Mouse (Mus musculus): Measurements from ENCODE around the gene P2ry6. TPM values are rescaled to one million over a fixed set of nuclear protein-coding genes. Genes with fewer than 3 reads are reported as not detected.
A peak's percentile ranks its signal among the peaks of the same experiment; 100 is the strongest.

The P2ry6 gene
- polyA plus RNA-seq, 1 experiment = 0.04 TPM

GRCm38 (mm10) chr7:100968874-100969659, 5.4 kb downstream of the P2ry6 start:
- H3K27me3 ChIP-seq (ENCODE audit: control insufficient read depth, insufficient read depth, insufficient read length) = no peaks in the 10 kb centered on the region
- H3K79me2 ChIP-seq (ENCODE audit: control insufficient read depth, insufficient read depth) = no peaks in the 10 kb centered on the region
- H3K79me3 ChIP-seq (ENCODE audit: low read depth) = no peaks in the 10 kb centered on the region
- no peak overlapping the region for H3K4me3 ChIP-seq (ENCODE audit: insufficient read depth, poor library complexity, severe bottlenecking)
- TF ChIP-seq USF1 (IDR thresholded peaks at IDR 0.05; ENCODE audit: low read depth) = no peak
- TF ChIP-seq CTCF (IDR thresholded peaks at IDR 0.05; ENCODE audit: control insufficient read depth, insufficient read depth, insufficient read length) = no peak
- H3K36me3 ChIP-seq (ENCODE audit: control insufficient read depth, insufficient read depth) = no peaks in the 10 kb centered on the region
- no peak overlapping the region for H3ac ChIP-seq (ENCODE audit: control insufficient read depth, insufficient read length, low read depth)

GRCm38 (mm10) chr7:100968376-100968775, 6.1 kb downstream of the P2ry6 start:
- Histone ChIP-seq H3K4me3 (ENCODE audit: insufficient read depth, poor library complexity, severe bottlenecking) (no peak overlapping the region), H3K36me3 (ENCODE audit: control insufficient read depth, insufficient read depth) (no peaks in the 10 kb centered on the region), H3ac (ENCODE audit: control insufficient read depth, insufficient read length, low read depth) (no peak overlapping the region), H3K27me3 (ENCODE audit: control insufficient read depth, insufficient read depth, insufficient read length) (no peaks in the 10 kb centered on the region), H3K79me2 (ENCODE audit: control insufficient read depth, insufficient read depth) (no peaks in the 10 kb centered on the region), H3K79me3 (ENCODE audit: low read depth) (no peaks in the 10 kb centered on the region)
- TF ChIP-seq CTCF (IDR thresholded peaks at IDR 0.05; ENCODE audit: control insufficient read depth, insufficient read depth, insufficient read length) (no peak), CEBPB (IDR thresholded peaks at IDR 0.05; ENCODE audit: low read depth) (no peak), MYOD1 (IDR thresholded peaks at IDR 0.05; ENCODE audit: control insufficient read depth, insufficient read length, low read depth) (no peak), MAX (IDR thresholded peaks at IDR 0.05) (no peak), USF1 (IDR thresholded peaks at IDR 0.05; ENCODE audit: low read depth) (no peak), FOSL1 (IDR thresholded peaks at IDR 0.05; ENCODE audit: insufficient read depth, low read length, poor library complexity, severe bottlenecking) (no peak), MYOG (IDR thresholded peaks at IDR 0.05; ENCODE audit: control insufficient read depth, extremely low read depth, insufficient read length) (no peak)

- no peaks in the 10 kb centered on the region for H3K27me3 ChIP-seq (ENCODE audit: control insufficient read depth, insufficient read depth, insufficient read length)
- no peak for TF ChIP-seq MYOD1 (IDR thresholded peaks at IDR 0.05; ENCODE audit: control insufficient read depth, insufficient read length, low read depth)
- no peak for TF ChIP-seq CTCF (IDR thresholded peaks at IDR 0.05; ENCODE audit: control insufficient read depth, insufficient read depth, insufficient read length)
- no peak for TF ChIP-seq USF1 (IDR thresholded peaks at IDR 0.05; ENCODE audit: low read depth)
- TF ChIP-seq CEBPB (IDR thresholded peaks at IDR 0.05; ENCODE audit: low read depth) = no peak
- no peak for TF ChIP-seq MYOG (IDR thresholded peaks at IDR 0.05; ENCODE audit: control insufficient read depth, extremely low read depth, insufficient read length)
- TF ChIP-seq FOSL1 (IDR thresholded peaks at IDR 0.05; ENCODE audit: insufficient read depth, low read length, poor library complexity, severe bottlenecking) = no peak
- TF ChIP-seq MAX (IDR thresholded peaks at IDR 0.05) = no peak
- H3K4me3 ChIP-seq (ENCODE audit: insufficient read depth, poor library complexity, severe bottlenecking) = no peak overlapping the region
- H3K36me3 ChIP-seq (ENCODE audit: control insufficient read depth, insufficient read depth) = no peaks in the 10 kb centered on the region
- no peaks in the 10 kb centered on the region for H3K79me2 ChIP-seq (ENCODE audit: control insufficient read depth, insufficient read depth)
- no peak overlapping the region for H3ac ChIP-seq (ENCODE audit: control insufficient read depth, insufficient read length, low read depth)
- H3K79me3 ChIP-seq (ENCODE audit: low read depth) = no peaks in the 10 kb centered on the region
These were observed 6.6 kb downstream of the P2ry6 start for GRCm38 (mm10) chr7:100967850-100968249.

- Histone ChIP-seq H3K79me3 (ENCODE audit: low read depth) (no peaks in the 10 kb centered on the region), H3ac (ENCODE audit: control insufficient read depth, insufficient read length, low read depth) (no peak overlapping the region), H3K79me2 (ENCODE audit: control insufficient read depth, insufficient read depth) (no peaks in the 10 kb centered on the region), H3K36me3 (ENCODE audit: control insufficient read depth, insufficient read depth) (no peaks in the 10 kb centered on the region), H3K27me3 (ENCODE audit: control insufficient read depth, insufficient read depth, insufficient read length) (no peaks in the 10 kb centered on the region), H3K4me3 (ENCODE audit: insufficient read depth, poor library complexity, severe bottlenecking) (no peak overlapping the region)
- TF ChIP-seq USF1 (IDR thresholded peaks at IDR 0.05; ENCODE audit: low read depth) (no peak), MAX (IDR thresholded peaks at IDR 0.05) (no peak), CTCF (IDR thresholded peaks at IDR 0.05; ENCODE audit: control insufficient read depth, insufficient read depth, insufficient read length) (no peak), MYOG (IDR thresholded peaks at IDR 0.05; ENCODE audit: control insufficient read depth, extremely low read depth, insufficient read length) (no peak), CEBPB (IDR thresholded peaks at IDR 0.05; ENCODE audit: low read depth) (no peak), MYOD1 (IDR thresholded peaks at IDR 0.05; ENCODE audit: control insufficient read depth, insufficient read length, low read depth) (no peak), FOSL1 (IDR thresholded peaks at IDR 0.05; ENCODE audit: insufficient read depth, low read length, poor library complexity, severe bottlenecking) (no peak)
These were observed 8.4 kb downstream of the P2ry6 start for GRCm38 (mm10) chr7:100966014-100966413.

- H3K79me3 ChIP-seq (ENCODE audit: low read depth) = no peaks in the 10 kb centered on the region
- TF ChIP-seq CTCF (IDR thresholded peaks at IDR 0.05; ENCODE audit: control insufficient read depth, insufficient read depth, insufficient read length) (peak; percentile 40), FOSL1 (IDR thresholded peaks at IDR 0.05; ENCODE audit: insufficient read depth, low read length, poor library complexity, severe bottlenecking) (no peak)
These were observed 9.4 kb downstream of the P2ry6 start for GRCm38 (mm10) chr7:100965079-100965478.

GRCm38 (mm10) chr7:100964242-100964641, 10.2 kb downstream of the P2ry6 start:
- H3K27me3 ChIP-seq (ENCODE audit: control insufficient read depth, insufficient read depth, insufficient read length) = no peaks in the 10 kb centered on the region
- TF ChIP-seq CTCF (IDR thresholded peaks at IDR 0.05; ENCODE audit: control insufficient read depth, insufficient read depth, insufficient read length) (no peak), USF1 (IDR thresholded peaks at IDR 0.05; ENCODE audit: low read depth) (no peak), FOSL1 (IDR thresholded peaks at IDR 0.05; ENCODE audit: insufficient read depth, low read length, poor library complexity, severe bottlenecking) (no peak), MYOD1 (IDR thresholded peaks at IDR 0.05; ENCODE audit: control insufficient read depth, insufficient read length, low read depth) (no peak), MAX (IDR thresholded peaks at IDR 0.05) (no peak), CEBPB (IDR thresholded peaks at IDR 0.05; ENCODE audit: low read depth) (no peak), MYOG (IDR thresholded peaks at IDR 0.05; ENCODE audit: control insufficient read depth, extremely low read depth, insufficient read length) (no peak)
- H3K79me3 ChIP-seq (ENCODE audit: low read depth) = no peaks in the 10 kb centered on the region
- H3ac ChIP-seq (ENCODE audit: control insufficient read depth, insufficient read length, low read depth) = no peak overlapping the region
- H3K4me3 ChIP-seq (ENCODE audit: insufficient read depth, poor library complexity, severe bottlenecking) = no peak overlapping the region
- H3K36me3 ChIP-seq (ENCODE audit: control insufficient read depth, insufficient read depth) = no peaks in the 10 kb centered on the region
- H3K79me2 ChIP-seq (ENCODE audit: control insufficient read depth, insufficient read depth) = no peaks in the 10 kb centered on the region

More at GRCm38 (mm10) chr7:100965079-100965478, 9.4 kb downstream of the P2ry6 start:
- no peaks in the 10 kb centered on the region for H3K79me2 ChIP-seq (ENCODE audit: control insufficient read depth, insufficient read depth)
- no peaks in the 10 kb centered on the region for H3K36me3 ChIP-seq (ENCODE audit: control insufficient read depth, insufficient read depth)
- no peaks in the 10 kb centered on the region for H3K27me3 ChIP-seq (ENCODE audit: control insufficient read depth, insufficient read depth, insufficient read length)
- H3ac ChIP-seq (ENCODE audit: control insufficient read depth, insufficient read length, low read depth) = no peak overlapping the region
- H3K4me3 ChIP-seq (ENCODE audit: insufficient read depth, poor library complexity, severe bottlenecking) = no peak overlapping the region
